Mouse (Mus musculus) cerebellum, adult 2 months (tissue): ENCODE data around the gene Ntm.

Experiments used
- CTCF ChIP-seq: fragments of 200-500 bp; IDR thresholded peaks from 2 replicates; pipeline ENCODE4 v1.5.1; 2011; ENCODE audit warnings: low read depth, mild to moderate bottlenecking, control low read depth, low read length, moderate library complexity, borderline replicate concordance; ENCODE audit not compliant: insufficient read depth
- POLR2A ChIP-seq: fragments of 200-500 bp; IDR thresholded peaks from 2 replicates; pipeline ENCODE4 v1.6.1; 2011; ENCODE audit warnings: low read length, control low read depth, borderline replicate concordance; ENCODE audit not compliant: insufficient read depth

GRCm38 (mm10) chr9:29716795-29717194, 246.1 kb downstream of the Ntm start:
- TF ChIP-seq CTCF (no peak), POLR2A (no peak)
